Mouse (Mus musculus) T-helper 2 cell (primary cell): ENCODE data around the gene Vmn1r34.
"Not testable (repeated sequence)": the region's sequence is repeated elsewhere in the genome, so short reads cannot be mapped to it uniquely, and the experiment has no call there.

ENCODE experiments used
- in situ Hi-C: fragments of 300-600 bp; cut with MboI, MseI; formaldehyde crosslinking; loops from one replicate; pipeline ENCODE4 v1.15.1; 2025; ENCODE audit warnings: high pct_unique_total_duplicates

Gene Vmn1r34

GRCm38 (mm10) chr6:66643779-66644178, at the start of gene Vmn1r34:
Gene Vmn1r34 (minus strand): TSS chr6:66643879.
- in situ Hi-C loops, result loop anchor here (10.0 kb wide), 1 partner anchor 1729 kb away; no protein-coding TSS in a partner anchor

GRCm38 (mm10) chr6:66685806-66686205, 42.1 kb upstream of the Vmn1r34 start, which contains the start of gene Vmn1r35:
Gene Vmn1r35 (minus strand): TSS chr6:66685906.
- in situ Hi-C loops, result no loop called here

GRCm38 (mm10) chr6:66618182-66618581, 25.5 kb downstream of the Vmn1r34 start, which contains the start of gene Vmn1r33:
Gene Vmn1r33 (minus strand): TSS chr6:66618282.
- in situ Hi-C loops, result not testable (repeated sequence)

DNA sequence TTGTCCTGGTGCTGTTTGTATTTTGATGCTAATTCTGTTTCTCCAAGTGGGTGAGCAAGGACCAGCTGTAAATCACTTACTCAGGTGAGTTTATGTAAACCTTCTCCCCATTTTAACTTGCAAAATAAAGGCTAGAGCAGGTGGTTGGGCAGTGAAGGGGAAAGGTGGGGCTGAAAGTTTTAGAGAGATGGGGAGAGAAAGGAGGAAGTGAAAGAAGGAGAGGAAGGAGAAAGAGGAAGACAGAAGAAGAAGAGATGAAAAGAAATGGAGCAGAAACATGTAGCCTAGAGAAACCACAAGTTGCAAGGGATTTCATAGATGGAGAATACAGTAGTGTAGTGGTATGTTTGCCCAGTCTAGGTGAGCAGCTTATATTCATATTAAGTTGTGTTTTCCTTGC, 47.9 kb downstream of the Vmn1r34 start:
- in situ Hi-C loops, result no loop called here
